Mouse (Mus musculus): ENCODE measurements around the gene Foxred1.

- TF ChIP-seq E2F4 (IDR thresholded peaks at IDR 0.05; ENCODE audit: insufficient read depth) (no peak), MAX (IDR thresholded peaks at IDR 0.05; ENCODE audit: low read depth) (no peak), POLR2A (IDR thresholded peaks at IDR 0.05; ENCODE audit: insufficient read length, low read depth) (no peak)
These were observed 12.6 kb upstream of the Foxred1 start for GRCm38 (mm10) chr9:35223466-35223865.
